Mouse (Mus musculus) thymus, postnatal 4 days (tissue): Measurements from ENCODE around the gene Zfp534.
"Not testable (repeated sequence)": the region's sequence is repeated elsewhere in the genome, so short reads cannot be mapped to it uniquely, and the experiment has no call there.

ENCODE experiments used
- DNase-seq: peaks from one replicate; pipeline ENCODE4 v3.0.0; 2021

Zfp534 gene

DNA sequence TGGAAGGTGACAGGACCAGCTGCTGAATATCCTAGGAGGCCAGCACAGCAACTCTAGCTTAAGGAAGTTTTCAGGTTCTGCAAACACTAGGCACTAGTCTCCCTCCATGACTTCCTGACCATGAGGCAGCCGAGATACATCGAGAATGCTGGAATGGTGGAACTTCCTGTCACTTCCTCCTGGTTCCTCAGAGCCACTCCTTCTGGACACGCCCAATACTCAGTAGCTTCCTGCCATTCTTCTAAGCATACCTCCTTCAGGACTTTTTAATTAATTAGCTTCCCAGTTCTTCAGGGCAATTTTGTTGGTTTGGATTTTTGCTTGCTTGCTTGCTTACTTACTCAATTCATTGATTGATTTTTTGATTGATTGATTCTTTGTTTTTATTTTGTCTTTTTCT lies at the start of gene Zfp534:
Gene Zfp534 (minus strand): TSS at position 101 of the 400 bp plus-strand sequence.
- DNase-seq = not testable (repeated sequence)

DNA sequence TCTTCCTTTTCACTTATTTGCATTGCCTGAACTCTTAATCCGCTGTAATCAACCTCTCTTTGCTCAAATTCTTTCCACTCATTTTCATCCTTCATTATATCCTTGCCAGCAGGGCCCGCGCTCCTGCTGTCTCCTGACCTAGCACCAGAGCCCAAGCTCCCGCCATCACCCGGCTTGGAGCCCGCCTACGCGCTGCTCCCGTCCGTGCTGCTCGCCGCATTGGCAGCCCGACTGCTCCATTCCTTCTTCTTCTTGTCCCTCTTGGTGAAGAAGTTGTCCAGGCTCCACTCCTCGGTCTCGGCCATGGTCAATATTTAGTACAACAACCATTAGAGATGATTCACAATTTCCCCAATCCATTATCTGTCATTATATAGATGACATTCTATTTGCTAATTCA lies 43.9 kb upstream of the Zfp534 start:
- DNase-seq = not testable (repeated sequence)

DNA sequence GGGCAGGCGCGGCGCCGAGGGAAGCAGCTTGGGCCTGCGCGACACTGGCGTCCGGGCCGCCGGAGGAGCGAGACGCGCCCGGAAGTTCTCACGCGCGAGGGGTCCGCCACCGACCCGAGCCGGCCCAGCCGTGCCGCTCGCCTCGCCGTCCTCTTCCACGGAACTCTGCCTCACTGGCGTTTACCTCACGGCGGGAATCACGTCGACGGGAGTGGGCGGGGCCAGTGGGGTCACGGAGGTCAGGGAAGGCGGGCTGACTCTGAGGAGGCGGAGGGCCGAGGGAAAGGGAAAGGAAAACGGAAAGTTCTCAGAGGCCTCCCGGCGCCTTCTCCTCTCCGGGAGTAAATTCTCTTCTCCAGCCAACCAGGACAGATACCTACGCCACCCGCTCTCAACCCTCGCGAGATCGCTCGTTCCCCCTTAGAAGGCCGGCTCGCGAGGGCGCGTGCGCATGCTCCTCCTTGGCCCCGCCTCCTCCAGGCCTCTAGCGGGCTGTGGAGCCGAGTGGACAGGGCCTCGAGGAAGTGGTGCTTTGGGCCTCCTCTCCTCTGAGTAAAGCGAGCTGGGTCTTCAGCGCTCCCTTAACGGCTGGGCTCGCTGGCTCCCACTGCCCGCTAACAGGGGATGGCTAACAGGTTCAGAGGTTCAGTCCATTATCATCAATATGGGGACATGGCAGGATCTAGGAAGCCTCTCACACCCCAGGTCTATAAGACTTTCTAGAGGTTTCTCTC lies 36.5 kb upstream of the Zfp534 start:
- peak; percentile 29 for DNase-seq

GRCm38 (mm10) chr4:147655245-147655644 lies 47.1 kb downstream of the Zfp534 start:
- not testable (repeated sequence) for DNase-seq

DNA sequence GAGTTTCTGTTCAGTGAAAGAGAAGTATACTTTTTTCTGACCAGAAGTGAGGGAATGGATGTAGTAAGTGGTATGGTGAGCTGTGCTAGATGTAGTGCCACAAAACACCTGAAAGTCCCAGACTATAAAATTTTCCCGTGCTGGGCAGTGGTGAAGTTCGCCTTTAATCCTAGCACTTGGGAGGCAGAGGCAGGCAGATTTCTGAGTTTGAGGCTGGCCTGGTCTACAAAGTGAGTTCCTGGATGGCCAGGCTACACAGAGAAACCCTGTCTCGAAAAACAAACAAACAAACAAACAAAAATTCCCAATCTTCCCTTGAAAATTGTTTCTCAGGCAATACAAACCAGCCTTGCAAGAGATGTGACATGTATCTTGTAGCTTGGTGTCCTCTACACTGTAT lies 54.9 kb downstream of the Zfp534 start:
- DNase-seq = not testable (repeated sequence)

DNA sequence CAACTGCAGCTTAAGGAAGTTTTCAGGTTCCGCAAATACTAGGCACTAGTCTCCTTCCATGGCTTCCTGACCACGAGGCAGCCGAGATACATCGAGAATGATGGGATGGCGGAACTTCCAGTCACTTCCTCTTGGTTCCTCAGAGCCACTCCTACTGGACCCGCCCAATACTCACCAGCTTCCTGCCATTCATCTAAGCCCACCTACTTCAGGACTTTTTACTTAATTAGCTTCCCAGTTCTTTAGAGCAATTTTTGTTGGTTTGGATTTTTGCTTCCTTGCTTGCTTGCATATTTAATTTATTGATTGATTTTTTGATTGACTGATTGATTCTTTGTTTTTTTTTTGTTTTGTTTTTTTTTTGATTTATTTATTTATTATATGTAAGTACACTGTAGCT lies 59.9 kb downstream of the Zfp534 start, which contains the start of gene Zfp979:
Gene Zfp979 (minus strand): TSS at position 101 of the 400 bp plus-strand sequence.
- DNase-seq = not testable (repeated sequence)

DNA sequence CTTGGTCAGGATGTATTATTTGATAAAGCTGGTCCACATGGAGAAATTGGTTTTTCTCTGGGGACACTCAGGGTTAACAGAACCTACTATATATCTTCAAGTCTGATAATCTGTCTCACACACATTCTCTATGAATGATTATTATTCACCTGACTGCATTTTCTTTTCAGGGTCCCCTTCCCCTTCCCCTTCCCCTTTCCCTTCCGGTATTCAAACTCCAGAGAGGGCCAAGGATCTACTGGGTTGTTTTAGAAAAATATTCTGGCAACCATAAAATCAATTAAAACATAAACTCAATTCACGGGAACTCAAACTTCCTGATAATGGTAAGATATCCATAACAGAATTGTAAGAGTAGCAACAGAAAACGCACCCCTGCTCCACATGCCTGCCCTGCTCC lies 60.4 kb downstream of the Zfp534 start:
- DNase-seq = not testable (repeated sequence)

DNA sequence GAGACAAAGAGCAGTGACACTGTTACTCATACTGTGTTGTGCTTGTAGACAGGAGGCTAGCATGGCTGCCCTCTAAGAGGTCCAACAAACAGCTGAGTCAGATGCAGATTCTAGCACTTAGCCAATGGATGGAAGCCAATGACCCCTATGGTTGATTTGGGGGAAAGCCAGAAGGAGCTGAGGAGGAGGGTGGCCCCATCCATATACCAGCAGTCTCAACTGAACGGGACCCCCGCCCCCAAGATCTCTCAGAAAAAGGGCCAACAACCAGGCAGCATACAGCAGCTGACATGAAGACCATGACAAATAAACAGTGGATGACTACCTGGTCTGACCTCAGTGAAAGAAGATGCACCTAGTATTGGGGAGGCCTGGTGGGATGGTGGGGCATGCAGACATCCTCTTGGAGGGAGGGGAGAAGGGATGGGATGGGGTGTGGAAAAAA lies 68.5 kb downstream of the Zfp534 start:
- DNase-seq = not testable (repeated sequence)
